Comparison of ENCODE assay signal across 8 mouse cellular contexts in genomic region chr5:35056604-35057432, GRCm38 (mm10). TPM values are rescaled to one million over a fixed set of nuclear protein-coding genes. Genes with fewer than 3 reads are reported as not detected.
A peak's percentile ranks its signal among the peaks of the same experiment; 100 is the strongest.
DNase-seq lines count a peak whose midpoint lies in the region; ATAC-seq lines count a peak whose summit lies in the region.

Gene Dok7 (plus strand): TSS chr5:35056766.

- peak; percentile 35 for DNase-seq in R1 (ENCODE audit: low read depth, low spot score)
- peak; percentile 85 to 87 for DNase-seq in cerebellum, postnatal 10 days
- DNase-seq in gastrocnemius, adult 18-20 months (ENCODE audit: low spot score), result peak; percentile 74
- peak; percentile 41 to 63 for DNase-seq in left cerebral cortex, adult 18-20 months (ENCODE audit: low spot score in 2 of 2)
- DNase-seq in lung, postnatal 36 days, result peak; percentile 67
- peak; percentile 37 to 61 for DNase-seq in right cerebral cortex, postnatal 36 days (ENCODE audit: low spot score in 2 of 2)
- DNase-seq in c-Kit-positive CD71-positive TER-119-positive erythroid progenitor cells, embryonic 14.5 days (ENCODE audit: low spot score), result no peak

- under 1% methylated on average over 60 of the region's 74 CpGs for WGBS in hindbrain, embryonic 13.5 days

- ATAC-seq in hindbrain, embryonic 13.5 days (ENCODE audit: low FRiP score), result peak; percentile 68

- H3K27me3 ChIP-seq in hindbrain, embryonic 13.5 days, result peaks cover 29% of the 10 kb centered on the region

- H3K9me3 ChIP-seq in hindbrain, embryonic 13.5 days, result no peaks in the 10 kb centered on the region

- peak within 1 kb of the TSS; percentile 48; the same call in 1 of the 2 replicates for H3K27ac ChIP-seq in hindbrain, embryonic 13.5 days

- H3K4me3 ChIP-seq in hindbrain, embryonic 13.5 days, result peak within 1 kb of the TSS; percentile 59

- H3K9ac ChIP-seq in hindbrain, embryonic 13.5 days, result peak within 1 kb of the TSS; percentile 90

- H3K4me1 ChIP-seq in hindbrain, embryonic 13.5 days (replicated peaks), result peaks cover 24% of the 10 kb centered on the region

- no peaks in the 10 kb centered on the region for H3K36me3 ChIP-seq in hindbrain, embryonic 13.5 days

- peak within 1 kb of the TSS; percentile 94 for H3K4me2 ChIP-seq in hindbrain, embryonic 13.5 days

RNA-seq across cellular contexts. Expression of gene Dok7, which starts in this region (rescaled TPM):
- 10 to 100 TPM; 17.5 to 20.0 TPM for total RNA-seq in gastrocnemius, adult 18-20 months (2021)
- polyA plus RNA-seq in hindbrain, embryonic 13.5 days (2015; fragmentation: Nextera tagmentation; extraction: Ambion mirVana), result 3.9 and 4.9 TPM in 2 replicates
- total RNA-seq in left cerebral cortex, adult 18-20 months (2021), result 10 to 100 TPM; 24.7 to 26.6 TPM
